8 mouse cellular contexts compared by ENCODE assay signal in genomic region chr14:31933841-31934271, GRCm38 (mm10).
DNase-seq lines count a peak whose midpoint lies in the region; ATAC-seq and TF ChIP-seq lines count a peak whose summit lies in the region.

No protein-coding gene starts in this region.

- H3K4me2 ChIP-seq in heart, embryonic 15.5 days, result peak overlapping the region; percentile 70
- H3K4me2 ChIP-seq in lung, postnatal 0 days (replicated peaks; ENCODE audit: low read depth, low read length), result peak overlapping the region; percentile 48

- ATAC-seq in heart, embryonic 15.5 days (replicated peaks; ENCODE audit: insufficient number of reproducible peaks, insufficient read depth, low FRiP score, low read depth), result peak; percentile 29
- ATAC-seq in lung, postnatal 0 days, result peak; percentile 52
- ATAC-seq in erythroid progenitor cell, adult 5-6 weeks (replicated peaks; ENCODE audit: low FRiP score, poor library complexity, severe bottlenecking), result no peak

- 0 out of 2 replicates have a peak overlapping the region, but pooled peaks have one; percentile 38 for H3K27ac ChIP-seq in heart, embryonic 15.5 days
- no peak overlapping the region for H3K27ac ChIP-seq in lung, postnatal 0 days (ENCODE audit: low read length)

- DNase-seq in lung, adult 2 months, result no peak
- no peak for DNase-seq in lung, adult 18-20 months
- peak; percentile 86 for DNase-seq in embryo, embryonic 9.5 days (ENCODE audit: extremely low spot score)
- peak; percentile 42 for DNase-seq in layer of hippocampus, adult 9-11 months
- peak; percentile 49 for DNase-seq in lung, postnatal 0 days (ENCODE audit: low spot score)
- peak; percentile 60 for DNase-seq in right cerebral cortex, postnatal 14 days

- H3K9me3 ChIP-seq in heart, embryonic 15.5 days (replicated peaks), result no peaks in the 10 kb centered on the region
- H3K9me3 ChIP-seq in lung, postnatal 0 days (ENCODE audit: low read length), result no peaks in the 10 kb centered on the region

- H3K9ac ChIP-seq in heart, embryonic 15.5 days, result peak overlapping the region; percentile 44
- H3K9ac ChIP-seq in lung, postnatal 0 days (replicated peaks; ENCODE audit: low read depth), result no peak overlapping the region

- peaks cover 10% of the 10 kb centered on the region for H3K4me1 ChIP-seq in lung, adult 2 months (ENCODE audit: control insufficient read depth, insufficient read depth, low read length)
- H3K4me1 ChIP-seq in heart, embryonic 15.5 days (replicated peaks), result peaks cover 36% of the 10 kb centered on the region
- no peaks in the 10 kb centered on the region; the same call in 1 of the 2 replicates for H3K4me1 ChIP-seq in lung, postnatal 0 days (ENCODE audit: insufficient read depth, low read depth, low read length)

- TF ChIP-seq EP300 in lung, postnatal 0 days (IDR thresholded peaks at IDR 0.05), result no peak

- no peaks in the 10 kb centered on the region for H3K36me3 ChIP-seq in heart, embryonic 15.5 days
- H3K36me3 ChIP-seq in lung, postnatal 0 days (ENCODE audit: insufficient read depth, low read length), result no peaks in the 10 kb centered on the region

- TF ChIP-seq POLR2A in lung, adult 2 months (IDR thresholded peaks at IDR 0.05; ENCODE audit: borderline replicate concordance, extremely low read depth, low read depth, low read length), result 0 out of 2 replicates have a peak, but pooled peaks have one; percentile 16

- H3K27me3 ChIP-seq in heart, embryonic 15.5 days, result no peaks in the 10 kb centered on the region
- H3K27me3 ChIP-seq in lung, postnatal 0 days (replicated peaks; ENCODE audit: insufficient read depth, low read length), result no peaks in the 10 kb centered on the region

- 11% methylated on average over 13 of the region's 13 CpGs for WGBS in lung, adult 2 months
- 3% methylated on average over 13 of the region's 13 CpGs for WGBS in heart, embryonic 15.5 days
- WGBS in lung, postnatal 0 days, result 2% methylated on average over 13 of the region's 13 CpGs

- no peak for TF ChIP-seq CTCF in lung, adult 2 months (IDR thresholded peaks at IDR 0.05; ENCODE audit: insufficient read depth, low read length)
- no peak for TF ChIP-seq CTCF in lung, postnatal 0 days (IDR thresholded peaks at IDR 0.05)

- H3K4me3 ChIP-seq in lung, adult 2 months (replicated peaks; ENCODE audit: extremely low read depth, low read depth, low read length), result peak overlapping the region; percentile 25
- H3K4me3 ChIP-seq in heart, embryonic 15.5 days, result peak overlapping the region; percentile 48
- H3K4me3 ChIP-seq in lung, postnatal 0 days (ENCODE audit: low read depth, low read length), result peak overlapping the region; percentile 12; the same call in 1 of the 2 replicates

Comparison
In these comparisons a context has a peak if more than half of its experiments do, and no peak if none do; other contexts are left out.
1. DNase-seq: peak in embryo, embryonic 9.5 days (single experiment), layer of hippocampus, adult 9-11 months (single experiment), lung, postnatal 0 days (single experiment) and right cerebral cortex, postnatal 14 days (single experiment); none in lung, adult 2 months (single experiment) and lung, adult 18-20 months (0 of 2).
2. Peak in every context shown above with its lines, with median percentiles within 50 percentile points of each other: H3K4me3 ChIP-seq.